Mouse (Mus musculus): Measurements from ENCODE around the gene Stk36. TPM values are rescaled to one million over a fixed set of nuclear protein-coding genes. Genes with fewer than 3 reads are reported as not detected.

Stk36 gene
- polyA plus RNA-seq, 1 experiment from 2014 or later = 13.8 TPM

Small RNA genes within 50 kb of the gene (microRNA-seq; reads per million reads assigned to microRNA genes)
- not detected for gene Gm25035

Other genes starting within 250 kb of the Stk36 start
- gene Catip, start 239.3 kb upstream of the Stk36 start, polyA plus RNA-seq (2016; fragmentation: Nextera tagmentation; extraction: Ambion mirVana) = 0.12 and 0.22 TPM in 2 replicates
- 1.4 and 2.2 TPM in 2 replicates for gene Slc11a1, start 226.2 kb upstream of the Stk36 start, polyA plus RNA-seq (2016; fragmentation: Nextera tagmentation; extraction: Ambion mirVana)
- gene Ctdsp1, start 209.9 kb upstream of the Stk36 start, polyA plus RNA-seq (2016; fragmentation: Nextera tagmentation; extraction: Ambion mirVana) = 31.8 and 34.4 TPM in 2 replicates
- gene Vil1, start 192.1 kb upstream of the Stk36 start, polyA plus RNA-seq (2016; fragmentation: Nextera tagmentation; extraction: Ambion mirVana) = 0.15 and 0.25 TPM in 2 replicates
- 103 and 104 TPM in 2 replicates for gene Cnot9, start 95.4 kb upstream of the Stk36 start, polyA plus RNA-seq (2016; fragmentation: Nextera tagmentation; extraction: Ambion mirVana)
- 2.0 and 2.8 TPM in 2 replicates for gene Plcd4, start 58.6 kb upstream of the Stk36 start, polyA plus RNA-seq (2016; fragmentation: Nextera tagmentation; extraction: Ambion mirVana)
- 50.1 and 51.5 TPM in 2 replicates for gene Usp37, start 57.2 kb upstream of the Stk36 start, polyA plus RNA-seq (2016; fragmentation: Nextera tagmentation; extraction: Ambion mirVana)
- gene Zfp142, start 13.2 kb upstream of the Stk36 start, polyA plus RNA-seq (2016; fragmentation: Nextera tagmentation; extraction: Ambion mirVana) = 9.3 and 10.0 TPM in 2 replicates
- gene Bcs1l, start 13.2 kb upstream of the Stk36 start, polyA plus RNA-seq (2016; fragmentation: Nextera tagmentation; extraction: Ambion mirVana) = 18.9 and 20.2 TPM in 2 replicates
- 33.7 and 37.8 TPM in 2 replicates for gene Rnf25, start within 50 bp of the Stk36 start, polyA plus RNA-seq (2016; fragmentation: Nextera tagmentation; extraction: Ambion mirVana)
- 42.6 and 43.6 TPM in 2 replicates for gene Ttll4, start 60.3 kb downstream of the Stk36 start, polyA plus RNA-seq (2016; fragmentation: Nextera tagmentation; extraction: Ambion mirVana)
- 6.7 and 6.9 TPM in 2 replicates for gene Cyp27a1, start 112.1 kb downstream of the Stk36 start, polyA plus RNA-seq (2016; fragmentation: Nextera tagmentation; extraction: Ambion mirVana)
- gene Prkag3, start 147.8 kb downstream of the Stk36 start, polyA plus RNA-seq (2016; fragmentation: Nextera tagmentation; extraction: Ambion mirVana) = not detected in 2 replicates
- gene Wnt6, start 170.4 kb downstream of the Stk36 start, polyA plus RNA-seq (2016; fragmentation: Nextera tagmentation; extraction: Ambion mirVana) = 8.7 and 11.0 TPM in 2 replicates
- 0.85 and 1.3 TPM in 2 replicates for gene Wnt10a, start 190.1 kb downstream of the Stk36 start, polyA plus RNA-seq (2016; fragmentation: Nextera tagmentation; extraction: Ambion mirVana)

Measured in midbrain, embryonic 10.5 days (tissue).